Mouse (Mus musculus) stomach, postnatal 0 days (tissue): Measurements from ENCODE around the gene Hs1bp3. TPM values are rescaled to one million over a fixed set of nuclear protein-coding genes. Genes with fewer than 3 reads are reported as not detected.

Experiments used
- ATAC-seq: fragments of 200-750 bp; cut with Nextera tagmentation; 2 replicates; pipeline ENCODE4 v1.8.0; 2017; ENCODE audit not compliant: low FRiP score, low TSS enrichment
- DNase-seq: peaks from one replicate; pipeline ENCODE4 v3.0.0-alpha.2; 2016; ENCODE audit warnings: low spot score
- H3K27ac ChIP-seq: fragments of 300-500 bp; sonication (generic); replicated peaks from 2 replicates; pipeline ENCODE4 v1.5.1; 2014; ENCODE audit warnings: mild to moderate bottlenecking, control low read depth
- H3K27me3 ChIP-seq: fragments of 300-500 bp; sonication (generic); 2 replicates; pipeline ENCODE4 v1.6.1; 2014; ENCODE audit warnings: low read length; ENCODE audit not compliant: control insufficient read depth, insufficient read depth
- H3K36me3 ChIP-seq: fragments of 300-500 bp; sonication (generic); 2 replicates; pipeline ENCODE4 v1.6.1; 2014; ENCODE audit warnings: low read length, mixed read lengths; ENCODE audit not compliant: control insufficient read depth, insufficient read depth
- H3K4me1 ChIP-seq: fragments of 300-500 bp; sonication (generic); replicated peaks from 2 replicates; pipeline ENCODE4 v1.6.1; 2014; ENCODE audit warnings: antibody characterized with exemption; ENCODE audit not compliant: control insufficient read depth, insufficient read depth
- H3K4me2 ChIP-seq: fragments of 300-500 bp; sonication (generic); replicated peaks from 2 replicates; pipeline ENCODE4 v1.6.1; 2014; ENCODE audit warnings: low read depth, mild to moderate bottlenecking, control low read depth, moderate library complexity
- H3K4me3 ChIP-seq: fragments of 300-500 bp; sonication (generic); 2 replicates; pipeline ENCODE4 v1.5.1; 2014; ENCODE audit warnings: low read depth, low read length, control low read depth
- H3K9ac ChIP-seq: fragments of 300-500 bp; sonication (generic); 2 replicates; pipeline ENCODE4 v1.6.1; 2014; ENCODE audit warnings: mild to moderate bottlenecking, low read length, control low read depth, mixed read lengths
- H3K9me3 ChIP-seq: fragments of 300-500 bp; sonication (generic); 2 replicates; pipeline ENCODE4 v1.6.1; 2016; ENCODE audit warnings: low read length; ENCODE audit not compliant: control insufficient read depth
- CTCF ChIP-seq: IDR thresholded peaks from 2 replicates; pipeline ENCODE4 v1.5.1; 2016; ENCODE audit warnings: antibody characterized with exemption, low read depth, mild to moderate bottlenecking, moderate library complexity
- EP300 ChIP-seq: optimal IDR thresholded peaks from 2 replicates; pipeline ENCODE3; 2016; ENCODE audit warnings: antibody characterized with exemption
- WGBS: fragments of 180-500 bp; shearing (Covaris S2); extraction: QIAGEN DNeasy Blood & Tissue Kit; methylation state at CpG from one replicate; pipeline ENCODE4 v1.1.7; 2014; 5-methylcytosine and 5-hydroxymethylcytosine counted together
- polyA plus RNA-seq: library from polyadenylated mRNA; unstranded; fragments of >200 nt; fragmentation: Nextera tagmentation; extraction: Ambion mirVana; gene quantifications from 2 replicates; pipeline ENCODE4 v1.2.1, GENCODE M21; 2015

The Hs1bp3 gene
- polyA plus RNA-seq, 1 experiment from 2014 or later, result 7.0 TPM

DNA sequence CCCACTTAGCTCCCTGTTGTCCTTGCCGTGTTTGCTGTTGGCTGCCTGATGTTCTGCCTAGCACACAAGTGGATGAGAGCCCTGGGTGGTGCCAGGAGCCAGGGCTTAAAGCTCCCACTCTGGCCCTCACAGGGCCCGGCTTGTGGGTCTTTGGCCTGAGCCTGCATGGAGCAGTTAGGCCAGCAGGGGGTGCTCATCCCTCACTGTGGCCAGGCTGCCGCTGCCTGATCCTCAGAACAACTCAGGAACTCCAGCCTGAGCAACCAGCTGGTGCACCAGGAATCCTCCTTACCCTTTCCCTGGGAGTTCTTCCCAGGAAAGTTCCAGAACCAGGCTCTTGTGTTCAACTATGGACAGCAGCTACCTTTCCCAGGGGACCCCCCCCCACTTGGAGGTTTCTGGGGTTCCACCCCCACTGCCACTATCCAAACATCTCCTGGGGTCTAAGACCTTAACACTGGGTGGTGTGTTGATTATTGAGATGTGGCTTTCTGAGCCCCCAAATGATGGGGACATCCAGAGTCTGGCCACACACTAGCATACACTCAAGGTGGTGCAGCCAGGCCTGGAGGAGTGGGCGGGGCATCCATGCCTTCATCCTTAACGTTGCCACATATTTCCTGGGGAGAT lies 7.0 kb downstream of the Hs1bp3 start:
- ATAC-seq (peak; percentile 46; the same call in 1 of the 2 replicates), DNase-seq (peak; percentile 84)
- Histone ChIP-seq H3K9ac (no peak overlapping the region), H3K27me3 (no peaks in the 10 kb centered on the region), H3K4me1 (no peaks in the 10 kb centered on the region), H3K4me2 (no peak overlapping the region), H3K9me3 (no peaks in the 10 kb centered on the region), H3K4me3 (no peak overlapping the region), H3K36me3 (peaks cover 11% of the 10 kb centered on the region; the same call in 1 of the 2 replicates), H3K27ac (peak overlapping the region; percentile 40; the same call in 1 of the 2 replicates)
- 39% methylated on average over 5 of the region's 5 CpGs for WGBS
- peak; percentile 95 for TF ChIP-seq CTCF
- TF ChIP-seq EP300, result no peak

DNA sequence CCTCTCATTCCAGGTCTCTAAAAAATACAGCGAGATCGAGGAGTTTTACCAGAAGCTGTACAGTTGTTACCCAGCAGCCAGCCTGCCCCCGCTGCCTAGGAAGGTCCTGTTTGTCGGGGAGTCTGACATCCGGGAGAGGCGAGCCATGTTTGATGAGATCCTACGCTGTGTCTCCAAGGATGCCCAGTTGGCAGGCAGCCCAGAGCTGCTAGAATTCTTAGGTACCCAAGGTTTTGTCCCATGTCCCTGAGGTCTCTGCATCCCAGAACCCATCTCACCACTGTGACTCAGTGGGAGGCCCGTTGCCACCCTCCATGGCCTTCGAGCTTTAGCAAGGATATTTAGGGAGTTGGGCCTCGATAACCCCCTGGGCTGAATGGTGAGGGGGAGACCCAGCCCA lies 8.3 kb downstream of the Hs1bp3 start:
- ATAC-seq, result no peak
- 79% methylated on average over 10 of the region's 10 CpGs for WGBS

DNA sequence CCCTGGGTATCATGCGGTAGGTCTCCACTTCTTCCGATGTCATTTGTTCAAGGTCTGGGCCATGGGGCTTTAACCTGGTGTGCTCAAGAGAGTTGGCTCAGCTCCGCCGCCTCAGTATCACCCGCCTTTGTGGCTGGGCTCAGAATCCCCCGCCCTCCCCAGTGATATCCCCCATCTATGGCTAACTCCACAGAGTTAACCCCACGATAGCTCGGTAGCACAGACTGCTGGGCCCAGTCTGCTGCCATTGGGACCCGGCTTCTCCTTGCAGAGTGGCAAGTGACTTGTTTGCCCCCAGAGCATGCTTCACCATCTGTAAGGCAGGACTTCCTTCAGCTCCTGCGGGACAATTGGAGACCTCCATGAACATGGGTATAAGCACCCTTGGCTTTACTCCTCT lies 10.9 kb downstream of the Hs1bp3 start:
- no peak overlapping the region for H3K27ac ChIP-seq
- H3K36me3 ChIP-seq, result peaks cover 10% of the 10 kb centered on the region; the same call in 1 of the 2 replicates
- H3K4me1 ChIP-seq, result no peaks in the 10 kb centered on the region
- DNase-seq (no peak), ATAC-seq (no peak)
- no peak overlapping the region for H3K4me2 ChIP-seq
- H3K9ac ChIP-seq, result no peak overlapping the region
- TF ChIP-seq EP300 (no peak), CTCF (no peak)
- H3K27me3 ChIP-seq, result no peaks in the 10 kb centered on the region
- H3K4me3 ChIP-seq, result no peak overlapping the region
- H3K9me3 ChIP-seq, result no peaks in the 10 kb centered on the region
- whole genome bisulfite sequencing, result 86% methylated on average over 10 of the region's 10 CpGs

More for the DNA sequence above, 8.3 kb downstream of the Hs1bp3 start:
- Histone ChIP-seq H3K27me3 (no peaks in the 10 kb centered on the region), H3K9me3 (no peaks in the 10 kb centered on the region), H3K36me3 (peaks cover 11% of the 10 kb centered on the region; the same call in 1 of the 2 replicates), H3K4me2 (no peak overlapping the region), H3K4me1 (no peaks in the 10 kb centered on the region), H3K27ac (no peak overlapping the region), H3K9ac (no peak overlapping the region), H3K4me3 (no peak overlapping the region)
- no peak for DNase-seq
- no peak for TF ChIP-seq CTCF
- no peak for TF ChIP-seq EP300

DNA sequence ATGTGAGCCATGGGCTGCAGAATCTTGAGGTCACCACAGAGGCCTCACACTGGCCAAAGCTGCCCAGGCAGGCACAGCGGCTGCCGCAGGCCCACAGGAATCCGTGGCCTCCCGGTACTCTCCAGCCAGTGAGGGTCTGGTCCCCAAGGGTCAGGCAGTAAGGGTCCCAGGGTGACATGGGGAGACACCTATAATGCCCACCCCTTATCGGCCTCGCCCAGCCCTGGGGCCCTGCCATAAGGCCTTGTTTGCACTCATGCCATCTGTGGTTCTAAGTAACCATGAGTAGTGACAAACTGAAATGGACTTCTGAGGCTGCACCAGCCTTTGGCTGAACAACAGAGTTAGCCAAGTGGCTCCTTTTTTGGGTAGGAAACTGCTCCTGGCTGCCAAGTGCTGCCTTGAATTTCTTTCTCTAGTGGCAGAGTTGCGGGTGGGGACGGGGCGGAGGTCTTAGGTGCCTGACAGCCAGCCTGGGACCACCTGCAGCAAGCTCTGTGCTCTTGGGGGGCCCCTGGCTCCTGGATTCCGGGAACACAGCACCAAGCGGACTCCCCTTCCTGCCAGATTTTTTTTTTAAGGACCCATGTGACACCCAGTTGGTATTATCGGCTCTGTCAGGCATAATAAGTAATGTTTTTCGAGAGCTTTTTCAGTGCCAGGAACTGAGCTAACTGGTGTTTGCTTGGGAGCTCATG lies 12.2 kb downstream of the Hs1bp3 start:
- TF ChIP-seq CTCF (no peak), EP300 (no peak)
- peak overlapping the region; percentile 46; the same call in 1 of the 2 replicates for H3K27ac ChIP-seq
- H3K4me2 ChIP-seq, result no peak overlapping the region
- ATAC-seq (no peak), DNase-seq (no peak)
- H3K36me3 ChIP-seq, result peaks cover 8% of the 10 kb centered on the region; the same call in 1 of the 2 replicates
- H3K27me3 ChIP-seq, result no peaks in the 10 kb centered on the region
- no peak overlapping the region for H3K4me3 ChIP-seq
- 84% methylated on average over 13 of the region's 13 CpGs for WGBS
- H3K4me1 ChIP-seq, result no peaks in the 10 kb centered on the region
- no peaks in the 10 kb centered on the region for H3K9me3 ChIP-seq
- H3K9ac ChIP-seq, result no peak overlapping the region

DNA sequence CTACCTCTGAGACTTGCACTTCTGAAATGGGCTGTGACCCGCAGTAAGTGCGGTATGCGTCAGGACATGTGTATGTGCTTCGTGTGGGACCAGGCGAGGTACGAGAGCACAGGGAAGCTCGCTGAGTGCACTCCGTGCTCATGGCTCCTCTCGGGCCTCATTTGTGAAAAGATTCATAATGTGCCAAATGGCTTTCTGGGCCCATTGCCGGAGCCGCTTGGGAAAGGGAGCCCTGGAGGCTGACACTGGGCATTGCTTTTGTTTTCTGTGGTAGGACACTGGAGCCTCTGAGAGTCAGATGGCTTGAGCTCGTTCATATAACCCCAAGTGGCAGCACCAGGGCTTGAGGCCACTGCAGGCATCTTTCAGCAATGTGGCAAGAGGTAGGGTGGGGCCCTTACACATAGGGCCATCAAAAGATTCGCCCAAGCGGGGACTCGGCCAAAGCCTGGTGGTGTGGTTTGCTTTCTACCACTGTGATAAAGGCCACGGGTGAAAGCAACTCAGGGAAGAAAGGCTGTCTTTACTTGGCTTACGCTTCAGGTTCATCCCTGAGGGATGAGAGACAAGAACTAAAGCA lies 12.8 kb downstream of the Hs1bp3 start:
- WGBS, result 72% methylated on average over 17 of the region's 17 CpGs
- Histone ChIP-seq H3K27me3 (no peaks in the 10 kb centered on the region), H3K4me2 (no peak overlapping the region), H3K9me3 (no peaks in the 10 kb centered on the region), H3K27ac (peak overlapping the region; percentile 46), H3K4me3 (no peak overlapping the region), H3K9ac (no peak overlapping the region), H3K36me3 (peaks cover 8% of the 10 kb centered on the region; the same call in 1 of the 2 replicates), H3K4me1 (0 out of 2 replicates have a peak, but pooled peaks cover 2% of the 10 kb centered on the region)
- TF ChIP-seq CTCF (no peak), EP300 (no peak)
- no peak for ATAC-seq
- no peak for DNase-seq
